Mouse (Mus musculus): ENCODE results near the gene Spag9. TPM values are rescaled to one million over a fixed set of nuclear protein-coding genes. Genes with fewer than 3 reads are reported as not detected.

The Spag9 gene
- polyA plus RNA-seq, 1 experiment from 2014 or later = 101 TPM

- no peak for ATAC-seq (replicated peaks; ENCODE audit: low FRiP score)
- Histone ChIP-seq H3K27me3 (ENCODE audit: control insufficient read depth, insufficient read depth, low read length) (no peaks in the 10 kb centered on the region), H3K4me1 (replicated peaks; ENCODE audit: control insufficient read depth, insufficient read depth, low read length) (peaks cover 35% of the 10 kb centered on the region), H3K4me2 (ENCODE audit: low read depth, low read length, severe bottlenecking) (no peak overlapping the region), H3K27ac (ENCODE audit: low read depth, low read length) (peak overlapping the region; percentile 99), H3K9ac (ENCODE audit: low read length) (peak overlapping the region; percentile 60; the same call in 1 of the 2 replicates), H3K9me3 (ENCODE audit: control insufficient read depth, low read length) (no peaks in the 10 kb centered on the region), H3K36me3 (ENCODE audit: control insufficient read depth, insufficient read depth, low read length) (no peaks in the 10 kb centered on the region), H3K4me3 (ENCODE audit: low read depth, low read length) (no peak overlapping the region)
- no peak for DNase-seq (ENCODE audit: low spot score)
- WGBS = 89% methylated on average over 11 of the region's 11 CpGs
Observed at GRCm38 (mm10) chr11:94161867-94162581, 166.1 kb downstream of the Spag9 start.

- no peak for DNase-seq (ENCODE audit: low spot score)
- WGBS = 72% methylated on average over 9 of the region's 9 CpGs
- Histone ChIP-seq H3K9me3 (ENCODE audit: control insufficient read depth, low read length) (no peaks in the 10 kb centered on the region), H3K4me3 (ENCODE audit: low read depth, low read length) (no peak overlapping the region), H3K9ac (ENCODE audit: low read length) (no peak overlapping the region), H3K27ac (ENCODE audit: low read depth, low read length) (no peak overlapping the region), H3K4me2 (ENCODE audit: low read depth, low read length, severe bottlenecking) (no peak overlapping the region), H3K27me3 (ENCODE audit: control insufficient read depth, insufficient read depth, low read length) (no peaks in the 10 kb centered on the region), H3K36me3 (ENCODE audit: control insufficient read depth, insufficient read depth, low read length) (no peaks in the 10 kb centered on the region), H3K4me1 (replicated peaks; ENCODE audit: control insufficient read depth, insufficient read depth, low read length) (peaks cover 35% of the 10 kb centered on the region)
- ATAC-seq (replicated peaks; ENCODE audit: low FRiP score) = no peak
Observed at GRCm38 (mm10) chr11:94163005-94163767, 167.3 kb downstream of the Spag9 start.

DNA sequence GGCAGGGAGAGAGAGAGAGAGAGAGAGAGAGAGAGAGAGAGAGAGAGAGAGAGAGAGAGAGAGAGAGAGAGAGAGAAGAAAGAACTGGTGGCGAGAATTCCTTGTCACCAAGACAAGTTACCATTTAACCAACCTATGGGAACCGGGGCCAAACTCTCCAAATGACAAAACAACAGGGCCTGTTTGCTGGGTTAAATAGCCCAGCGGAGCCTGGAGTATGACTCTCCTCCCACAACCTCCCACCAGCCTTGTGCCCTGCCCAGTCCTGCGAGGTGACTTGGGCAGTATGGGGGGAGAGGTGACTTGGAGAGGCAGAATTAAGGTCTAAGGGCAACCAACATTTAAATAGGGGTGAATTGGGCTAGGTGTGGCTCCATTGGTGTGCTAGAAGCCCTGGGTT lies 169.9 kb downstream of the Spag9 start:
- 78% methylated on average over 4 of the region's 4 CpGs for WGBS
- no peak overlapping the region for H3K27ac ChIP-seq (ENCODE audit: low read depth, low read length)

GRCm38 (mm10) chr11:94168238-94168637 lies 172.3 kb downstream of the Spag9 start:
- DNase-seq (ENCODE audit: low spot score) (no peak), ATAC-seq (replicated peaks; ENCODE audit: low FRiP score) (no peak; the same call in 1 of the 2 replicates)
- Histone ChIP-seq H3K36me3 (ENCODE audit: control insufficient read depth, insufficient read depth, low read length) (no peaks in the 10 kb centered on the region), H3K4me2 (ENCODE audit: low read depth, low read length, severe bottlenecking) (no peak overlapping the region), H3K27me3 (ENCODE audit: control insufficient read depth, insufficient read depth, low read length) (no peaks in the 10 kb centered on the region), H3K27ac (ENCODE audit: low read depth, low read length) (no peak overlapping the region), H3K9ac (ENCODE audit: low read length) (no peak overlapping the region), H3K4me3 (ENCODE audit: low read depth, low read length) (no peak overlapping the region), H3K9me3 (ENCODE audit: control insufficient read depth, low read length) (no peaks in the 10 kb centered on the region), H3K4me1 (replicated peaks; ENCODE audit: control insufficient read depth, insufficient read depth, low read length) (0 out of 2 replicates have a peak, but pooled peaks cover 2% of the 10 kb centered on the region)
- WGBS = 78% methylated on average over 5 of the region's 5 CpGs

More for the DNA sequence above, 169.9 kb downstream of the Spag9 start:
- H3K9me3 ChIP-seq (ENCODE audit: control insufficient read depth, low read length) = no peaks in the 10 kb centered on the region
- no peaks in the 10 kb centered on the region for H3K36me3 ChIP-seq (ENCODE audit: control insufficient read depth, insufficient read depth, low read length)
- H3K9ac ChIP-seq (ENCODE audit: low read length) = no peak overlapping the region
- no peaks in the 10 kb centered on the region for H3K27me3 ChIP-seq (ENCODE audit: control insufficient read depth, insufficient read depth, low read length)
- H3K4me3 ChIP-seq (ENCODE audit: low read depth, low read length) = no peak overlapping the region
- H3K4me1 ChIP-seq (replicated peaks; ENCODE audit: control insufficient read depth, insufficient read depth, low read length) = peaks cover 18% of the 10 kb centered on the region
- H3K4me2 ChIP-seq (ENCODE audit: low read depth, low read length, severe bottlenecking) = no peak overlapping the region
- DNase-seq (ENCODE audit: low spot score) (no peak), ATAC-seq (replicated peaks; ENCODE audit: low FRiP score) (no peak)

DNA sequence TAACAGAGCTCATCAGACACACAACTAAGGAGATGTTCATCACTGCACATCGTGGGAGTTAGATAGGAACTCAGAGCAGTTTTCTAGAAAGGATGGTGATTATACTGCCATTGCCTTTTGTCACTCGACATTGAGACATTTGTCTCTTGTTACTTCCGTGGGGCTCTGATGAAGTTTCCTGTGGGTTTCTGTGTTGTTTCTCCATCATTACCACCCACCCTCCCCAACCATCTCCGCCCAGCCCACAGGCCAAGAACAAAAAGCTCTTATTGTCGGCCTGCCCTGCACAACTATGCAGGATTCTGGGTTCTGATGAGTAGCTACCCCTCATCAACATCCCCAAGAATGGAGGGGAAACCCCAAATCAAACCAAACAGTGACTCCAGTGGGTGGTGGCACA lies 173.7 kb downstream of the Spag9 start:
- H3K4me3 ChIP-seq (ENCODE audit: low read depth, low read length) = no peak overlapping the region
- H3K36me3 ChIP-seq (ENCODE audit: control insufficient read depth, insufficient read depth, low read length) = no peaks in the 10 kb centered on the region
- no peak overlapping the region for H3K9ac ChIP-seq (ENCODE audit: low read length)
- no peak overlapping the region for H3K4me2 ChIP-seq (ENCODE audit: low read depth, low read length, severe bottlenecking)
- 82% methylated on average over 5 of the region's 5 CpGs for WGBS
- H3K4me1 ChIP-seq (replicated peaks; ENCODE audit: control insufficient read depth, insufficient read depth, low read length) = no peaks in the 10 kb centered on the region
- no peaks in the 10 kb centered on the region for H3K9me3 ChIP-seq (ENCODE audit: control insufficient read depth, low read length)
- ATAC-seq (replicated peaks; ENCODE audit: low FRiP score) (no peak), DNase-seq (ENCODE audit: low spot score) (no peak)
- H3K27me3 ChIP-seq (ENCODE audit: control insufficient read depth, insufficient read depth, low read length) = no peaks in the 10 kb centered on the region
- no peak overlapping the region for H3K27ac ChIP-seq (ENCODE audit: low read depth, low read length)

GRCm38 (mm10) chr11:94171691-94172090 lies 175.8 kb downstream of the Spag9 start:
- H3K4me3 ChIP-seq (ENCODE audit: low read depth, low read length) = no peak overlapping the region
- H3K36me3 ChIP-seq (ENCODE audit: control insufficient read depth, insufficient read depth, low read length) = no peaks in the 10 kb centered on the region
- WGBS = 92% methylated on average over 5 of the region's 5 CpGs
- DNase-seq (ENCODE audit: low spot score) = no peak
- H3K9me3 ChIP-seq (ENCODE audit: control insufficient read depth, low read length) = no peaks in the 10 kb centered on the region
- H3K27ac ChIP-seq (ENCODE audit: low read depth, low read length) = no peak overlapping the region
- H3K27me3 ChIP-seq (ENCODE audit: control insufficient read depth, insufficient read depth, low read length) = no peaks in the 10 kb centered on the region
- 0 out of 2 replicates have a peak, but pooled peaks cover 3% of the 10 kb centered on the region for H3K4me1 ChIP-seq (replicated peaks; ENCODE audit: control insufficient read depth, insufficient read depth, low read length)
- no peak for ATAC-seq (replicated peaks; ENCODE audit: low FRiP score)
- H3K9ac ChIP-seq (ENCODE audit: low read length) = no peak overlapping the region
- no peak overlapping the region for H3K4me2 ChIP-seq (ENCODE audit: low read depth, low read length, severe bottlenecking)

DNA sequence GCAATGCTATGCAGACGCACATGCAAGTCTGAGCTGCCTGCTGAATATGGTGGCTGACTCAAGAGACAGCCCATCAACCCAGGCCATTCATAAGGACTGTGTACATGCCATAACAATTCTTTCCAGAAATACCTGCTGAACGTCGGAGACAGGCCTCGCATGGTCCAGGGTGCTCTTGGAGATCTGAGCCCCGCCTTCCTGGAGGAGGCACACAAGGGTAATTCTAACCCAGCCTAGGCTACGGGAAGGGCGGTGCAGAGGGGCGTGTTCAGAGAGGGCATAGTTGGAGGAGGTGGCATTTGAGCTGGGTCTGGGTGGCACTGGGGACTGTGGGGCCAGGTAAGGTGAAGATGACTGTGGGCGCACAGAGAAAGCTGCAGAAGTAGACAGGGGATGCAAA lies 176.3 kb downstream of the Spag9 start:
- no peak for DNase-seq (ENCODE audit: low spot score)
- Histone ChIP-seq H3K4me1 (replicated peaks; ENCODE audit: control insufficient read depth, insufficient read depth, low read length) (0 out of 2 replicates have a peak, but pooled peaks cover 3% of the 10 kb centered on the region), H3K27ac (ENCODE audit: low read depth, low read length) (no peak overlapping the region), H3K4me2 (ENCODE audit: low read depth, low read length, severe bottlenecking) (no peak overlapping the region), H3K9me3 (ENCODE audit: control insufficient read depth, low read length) (no peaks in the 10 kb centered on the region), H3K9ac (ENCODE audit: low read length) (no peak overlapping the region), H3K4me3 (ENCODE audit: low read depth, low read length) (no peak overlapping the region), H3K27me3 (ENCODE audit: control insufficient read depth, insufficient read depth, low read length) (no peaks in the 10 kb centered on the region), H3K36me3 (ENCODE audit: control insufficient read depth, insufficient read depth, low read length) (no peaks in the 10 kb centered on the region)
- ATAC-seq (replicated peaks; ENCODE audit: low FRiP score) = no peak
- 85% methylated on average over 9 of the region's 9 CpGs for whole genome bisulfite sequencing

GRCm38 (mm10) chr11:94173726-94174146 lies 177.8 kb downstream of the Spag9 start:
- Histone ChIP-seq H3K36me3 (ENCODE audit: control insufficient read depth, insufficient read depth, low read length) (no peaks in the 10 kb centered on the region), H3K9ac (ENCODE audit: low read length) (no peak overlapping the region), H3K4me1 (replicated peaks; ENCODE audit: control insufficient read depth, insufficient read depth, low read length) (0 out of 2 replicates have a peak, but pooled peaks cover 3% of the 10 kb centered on the region), H3K4me2 (ENCODE audit: low read depth, low read length, severe bottlenecking) (no peak overlapping the region), H3K27ac (ENCODE audit: low read depth, low read length) (no peak overlapping the region), H3K27me3 (ENCODE audit: control insufficient read depth, insufficient read depth, low read length) (no peaks in the 10 kb centered on the region), H3K9me3 (ENCODE audit: control insufficient read depth, low read length) (no peaks in the 10 kb centered on the region), H3K4me3 (ENCODE audit: low read depth, low read length) (no peak overlapping the region)
- DNase-seq (ENCODE audit: low spot score) (no peak), ATAC-seq (replicated peaks; ENCODE audit: low FRiP score) (no peak)
- WGBS = 66% methylated on average over 4 of the region's 4 CpGs
